In the genomic region with DNA sequence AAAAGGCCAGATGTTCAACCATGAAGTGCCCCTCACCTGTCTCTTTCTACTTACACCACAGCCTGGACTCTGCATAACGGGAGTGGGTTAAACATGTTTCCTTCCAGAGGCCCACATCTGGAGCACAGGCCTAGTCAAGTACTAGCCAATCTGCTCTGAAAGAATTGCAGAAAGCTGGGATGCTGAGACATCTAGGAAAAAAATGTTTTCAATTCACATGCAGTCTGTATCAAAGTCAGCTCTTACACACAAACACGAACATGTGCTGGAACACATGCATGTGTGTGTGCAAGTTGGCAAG, we compare ENCODE assay signal across 17 mouse cellular contexts. TPM values are rescaled to one million over a fixed set of nuclear protein-coding genes. Genes with fewer than 3 reads are reported as not detected.
DNase-seq lines count a peak whose midpoint lies in the region; ATAC-seq and TF ChIP-seq lines count a peak whose summit lies in the region.
"Had no signal": no experiment of that assay in that cellular context is flagged by ENCODE, and none has a peak within 500 bp of the region (broad histone marks: within the 10 kb centered on the region; RNA-seq: fewer than 3 reads in every experiment).

No protein-coding gene starts in this region.

- H3K27ac ChIP-seq in embryonic facial prominence, embryonic 11.5 days (replicated peaks; ENCODE audit: low read depth, low read length): no peak overlapping the region
- no peak overlapping the region for H3K27ac ChIP-seq in embryonic facial prominence, embryonic 10.5 days (replicated peaks)
- peak overlapping the region; percentile 35; the same call in 1 of the 2 replicates for H3K27ac ChIP-seq in hindbrain, embryonic 12.5 days
- no peak overlapping the region for H3K27ac ChIP-seq in hindbrain, postnatal 0 days
- H3K27ac ChIP-seq in neural tube, embryonic 15.5 days (replicated peaks): peak overlapping the region; percentile 41
- H3K27ac ChIP-seq: intestine, embryonic 15.5 days had no signal

- H3K4me3 ChIP-seq in embryonic facial prominence, embryonic 11.5 days (ENCODE audit: low read depth, low read length): no peak overlapping the region
- no peak overlapping the region for H3K4me3 ChIP-seq in embryonic facial prominence, embryonic 10.5 days
- H3K4me3 ChIP-seq in hindbrain, embryonic 12.5 days: no peak overlapping the region
- no peak overlapping the region for H3K4me3 ChIP-seq in hindbrain, postnatal 0 days (ENCODE audit: low read length)
- H3K4me3 ChIP-seq in neural tube, embryonic 15.5 days (replicated peaks): no peak overlapping the region
- H3K4me3 ChIP-seq: intestine, embryonic 15.5 days; myocyte had no signal

- H3K27me3 ChIP-seq in embryonic facial prominence, embryonic 11.5 days (ENCODE audit: control insufficient read depth, insufficient read depth, low read length): no peaks in the 10 kb centered on the region
- H3K27me3 ChIP-seq in embryonic facial prominence, embryonic 10.5 days (replicated peaks; ENCODE audit: low read depth, poor library complexity, severe bottlenecking): no peaks in the 10 kb centered on the region
- no peaks in the 10 kb centered on the region for H3K27me3 ChIP-seq in hindbrain, embryonic 12.5 days
- H3K27me3 ChIP-seq in hindbrain, postnatal 0 days (ENCODE audit: insufficient read depth, low read length): no peaks in the 10 kb centered on the region
- H3K27me3 ChIP-seq in neural tube, embryonic 15.5 days (replicated peaks): no peaks in the 10 kb centered on the region
- H3K27me3 ChIP-seq: intestine, embryonic 15.5 days had no signal

- no peak overlapping the region for H3K4me2 ChIP-seq in embryonic facial prominence, embryonic 11.5 days (ENCODE audit: low read depth, low read length)
- no peak overlapping the region for H3K4me2 ChIP-seq in hindbrain, embryonic 12.5 days (replicated peaks)
- H3K4me2 ChIP-seq in hindbrain, postnatal 0 days (ENCODE audit: low read depth, low read length): no peak overlapping the region
- no peak overlapping the region for H3K4me2 ChIP-seq in neural tube, embryonic 15.5 days
- H3K4me2 ChIP-seq: intestine, embryonic 15.5 days; liver, embryonic 11.5 days; lung, embryonic 14.5 days had no signal

- H3K36me3 ChIP-seq in embryonic facial prominence, embryonic 11.5 days (replicated peaks; ENCODE audit: control insufficient read depth, insufficient read depth, low read depth, low read length): no peaks in the 10 kb centered on the region
- no peaks in the 10 kb centered on the region for H3K36me3 ChIP-seq in embryonic facial prominence, embryonic 10.5 days (replicated peaks)
- H3K36me3 ChIP-seq in hindbrain, embryonic 12.5 days: no peaks in the 10 kb centered on the region
- no peaks in the 10 kb centered on the region for H3K36me3 ChIP-seq in hindbrain, postnatal 0 days (ENCODE audit: insufficient read depth, low read length)
- no peaks in the 10 kb centered on the region for H3K36me3 ChIP-seq in neural tube, embryonic 15.5 days
- H3K36me3 ChIP-seq: intestine, embryonic 15.5 days had no signal

- no peak for ATAC-seq in embryonic facial prominence, embryonic 11.5 days (replicated peaks; ENCODE audit: insufficient number of reproducible peaks, low FRiP score, low TSS enrichment, low read depth)
- peak; percentile 71 for ATAC-seq in hindbrain, embryonic 12.5 days (ENCODE audit: low FRiP score)
- no peak for ATAC-seq in hindbrain, postnatal 0 days
- ATAC-seq in neural tube, embryonic 15.5 days (ENCODE audit: low FRiP score): no peak
- ATAC-seq: intestine, embryonic 15.5 days had no signal

- H3K4me1 ChIP-seq in embryonic facial prominence, embryonic 11.5 days (ENCODE audit: control insufficient read depth, insufficient read depth, low read length): no peaks in the 10 kb centered on the region
- peaks cover 7% of the 10 kb centered on the region for H3K4me1 ChIP-seq in embryonic facial prominence, embryonic 10.5 days
- peaks cover 9% of the 10 kb centered on the region for H3K4me1 ChIP-seq in hindbrain, embryonic 12.5 days
- no peaks in the 10 kb centered on the region for H3K4me1 ChIP-seq in hindbrain, postnatal 0 days (ENCODE audit: insufficient read depth, low read length)
- H3K4me1 ChIP-seq in neural tube, embryonic 15.5 days: no peaks in the 10 kb centered on the region

- WGBS in embryonic facial prominence, embryonic 11.5 days: 60% methylated on average over 2 of the region's 2 CpGs
- WGBS in embryonic facial prominence, embryonic 10.5 days: 70% methylated on average over 2 of the region's 2 CpGs
- 52% methylated on average over 2 of the region's 2 CpGs for WGBS in hindbrain, embryonic 12.5 days
- WGBS in hindbrain, postnatal 0 days: 52% methylated on average over 2 of the region's 2 CpGs
- 57% methylated on average over 2 of the region's 2 CpGs for WGBS in neural tube, embryonic 15.5 days

- peak; percentile 9 for DNase-seq in embryonic facial prominence, embryonic 11.5 days (ENCODE audit: low spot score)
- DNase-seq in embryonic facial prominence, embryonic 10.5 days (ENCODE audit: low spot score): no peak
- no peak for DNase-seq in hindbrain, postnatal 0 days (ENCODE audit: low spot score)
- DNase-seq in ovary, postnatal 14 days (ENCODE audit: low spot score): peak; percentile 2
- no peak for DNase-seq in ovary, postnatal 36 days (ENCODE audit: low spot score)
- DNase-seq in T-cell, adult 2 months (ENCODE audit: low spot score): no peak
- DNase-seq: adrenal gland, postnatal 36 days; cerebellum, postnatal 25 days; right cerebral cortex, postnatal 4 days; thymus, adult 2 months had no signal

- H3K9me3 ChIP-seq in embryonic facial prominence, embryonic 11.5 days (replicated peaks; ENCODE audit: control insufficient read depth, low read length): no peaks in the 10 kb centered on the region
- no peaks in the 10 kb centered on the region for H3K9me3 ChIP-seq in embryonic facial prominence, embryonic 10.5 days
- H3K9me3 ChIP-seq in hindbrain, embryonic 12.5 days (replicated peaks): no peaks in the 10 kb centered on the region
- H3K9me3 ChIP-seq in hindbrain, postnatal 0 days (ENCODE audit: low read length): no peaks in the 10 kb centered on the region
- H3K9me3 ChIP-seq in neural tube, embryonic 15.5 days (replicated peaks): no peaks in the 10 kb centered on the region
- H3K9me3 ChIP-seq: intestine, embryonic 15.5 days had no signal

- no peak overlapping the region for H3K9ac ChIP-seq in embryonic facial prominence, embryonic 11.5 days (replicated peaks; ENCODE audit: low read length)
- no peak overlapping the region for H3K9ac ChIP-seq in hindbrain, embryonic 12.5 days
- no peak overlapping the region for H3K9ac ChIP-seq in hindbrain, postnatal 0 days (replicated peaks; ENCODE audit: low read length)
- H3K9ac ChIP-seq in neural tube, embryonic 15.5 days (replicated peaks): no peak overlapping the region
- H3K9ac ChIP-seq: intestine, embryonic 15.5 days; lung, embryonic 14.5 days had no signal

- TF ChIP-seq CTCF in hindbrain, postnatal 0 days (IDR thresholded peaks at IDR 0.05; ENCODE audit: low read depth): no peak

RNA-seq across cellular contexts. Expression of gene Rnf152, which starts 44.0 kb away (rescaled TPM):
- 0.53 and 0.56 TPM in 2 replicates for polyA plus RNA-seq in embryonic facial prominence, embryonic 11.5 days (2014; fragmentation: Nextera tagmentation; extraction: Ambion mirVana)
- 0.43 and 0.51 TPM in 2 replicates for polyA plus RNA-seq in embryonic facial prominence, embryonic 10.5 days (2016; fragmentation: Nextera tagmentation; extraction: Ambion mirVana)
- polyA plus RNA-seq in hindbrain, embryonic 12.5 days (2016; fragmentation: Nextera tagmentation; extraction: Ambion mirVana): 5.4 and 5.5 TPM in 2 replicates
- total RNA-seq in hindbrain, postnatal 0 days (2014; rRNA removed): 26.8 and 29.8 TPM in 2 replicates
- 15.1 and 16.6 TPM in 2 replicates for polyA plus RNA-seq in hindbrain, postnatal 0 days (2015; fragmentation: Nextera tagmentation; extraction: Ambion mirVana)
- polyA plus RNA-seq in neural tube, embryonic 15.5 days (2015; fragmentation: Nextera tagmentation; extraction: Ambion mirVana): 20.4 and 24.1 TPM in 2 replicates
- total RNA-seq: granulocyte monocyte progenitor cell, adult 5-6 weeks had no signal

Comparison
In these comparisons a context has a peak if more than half of its experiments do, and no peak if none do; other contexts are left out.
1. DNase-seq: peak in embryonic facial prominence, embryonic 11.5 days (single experiment) and ovary, postnatal 14 days (single experiment); none in embryonic facial prominence, embryonic 10.5 days (single experiment), hindbrain, postnatal 0 days (single experiment), ovary, postnatal 36 days (single experiment) and T-cell, adult 2 months (single experiment).
2. H3K27ac ChIP-seq: peak in hindbrain, embryonic 12.5 days (single experiment) and neural tube, embryonic 15.5 days (single experiment); none in embryonic facial prominence, embryonic 11.5 days (single experiment), embryonic facial prominence, embryonic 10.5 days (single experiment) and hindbrain, postnatal 0 days (single experiment).